Mouse (Mus musculus) hindbrain, embryonic 12.5 days (tissue): ENCODE measurements at regions not wholly inside any gene's neighbourhood (a gene's known extent, or its start where the extent isn't known, plus 50 kb on each side); places are given as distances from the start of the nearest gene placed in this dataset.

ENCODE experiments used
- ATAC-seq: fragments of 200-750 bp; cut with Nextera tagmentation; 2 replicates; pipeline ENCODE4 v1.8.0; 2017; ENCODE audit warnings: moderate TSS enrichment; ENCODE audit not compliant: low FRiP score
- H3K27ac ChIP-seq: fragments of 300-500 bp; sonication (generic); 2 replicates; pipeline ENCODE4 v1.5.1; 2016; ENCODE audit warnings: mild to moderate bottlenecking
- H3K27me3 ChIP-seq: fragments of 300-500 bp; sonication (generic); 2 replicates; pipeline ENCODE4 v1.6.1; 2016; ENCODE audit warnings: mild to moderate bottlenecking
- H3K36me3 ChIP-seq: fragments of 300-500 bp; sonication (generic); 2 replicates; pipeline ENCODE4 v1.6.1; 2016; ENCODE audit warnings: mild to moderate bottlenecking
- H3K4me1 ChIP-seq: fragments of 300-500 bp; sonication (generic); 2 replicates; pipeline ENCODE4 v1.6.1; 2016
- H3K4me2 ChIP-seq: fragments of 300-500 bp; sonication (generic); replicated peaks from 2 replicates; pipeline ENCODE4 v1.6.1; 2016; ENCODE audit warnings: mild to moderate bottlenecking
- H3K4me3 ChIP-seq: fragments of 300-500 bp; sonication (generic); 2 replicates; pipeline ENCODE4 v1.5.1; 2016; ENCODE audit warnings: mild to moderate bottlenecking
- H3K9ac ChIP-seq: fragments of 300-500 bp; sonication (generic); 2 replicates; pipeline ENCODE4 v1.6.1; 2016; ENCODE audit warnings: mild to moderate bottlenecking, moderate library complexity
- H3K9me3 ChIP-seq: fragments of 300-500 bp; sonication (generic); replicated peaks from 2 replicates; pipeline ENCODE4 v1.6.1; 2016; ENCODE audit warnings: mild to moderate bottlenecking
- WGBS: fragments of 180-500 bp; shearing (Covaris S2); methylation state at CpG from one replicate; pipeline ENCODE4 v1.1.7; 2016; 5-methylcytosine and 5-hydroxymethylcytosine counted together

DNA sequence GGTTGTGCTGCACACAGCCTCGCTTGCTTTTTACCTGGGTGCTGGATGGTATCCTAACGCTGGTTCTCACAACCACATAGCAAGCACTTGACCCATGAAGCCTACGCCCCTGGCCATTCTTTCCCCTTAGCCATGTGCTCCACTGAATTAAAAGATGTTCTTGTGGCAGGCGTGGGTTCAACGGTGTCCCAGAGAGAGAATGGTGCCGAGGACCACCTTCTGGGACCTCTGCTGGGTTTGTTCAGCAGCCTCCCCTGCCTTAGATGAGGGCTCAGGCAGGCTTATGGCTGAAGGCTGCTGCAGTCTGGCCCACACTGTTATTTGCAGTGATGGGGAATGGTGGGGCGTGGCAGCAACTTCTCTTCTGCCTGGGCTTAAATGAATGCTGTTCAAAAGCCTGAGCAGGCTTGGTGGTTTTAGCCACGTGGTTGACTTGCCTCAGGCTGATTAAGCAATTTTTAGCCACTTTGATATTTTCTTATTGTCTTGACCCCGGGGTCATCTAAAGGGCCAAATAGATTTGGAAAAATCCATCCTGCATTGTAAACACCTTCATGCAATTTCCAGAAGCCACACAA, 119.5 kb upstream of the Tbca start:
- H3K9ac ChIP-seq, result no peak overlapping the region
- peaks cover 33% of the 10 kb centered on the region for H3K27me3 ChIP-seq
- no peak overlapping the region for H3K27ac ChIP-seq
- WGBS, result 68% methylated on average over 9 of the region's 9 CpGs
- no peak overlapping the region for H3K4me3 ChIP-seq
- H3K4me2 ChIP-seq, result no peak overlapping the region
- H3K4me1 ChIP-seq, result no peaks in the 10 kb centered on the region
- H3K36me3 ChIP-seq, result no peaks in the 10 kb centered on the region
- no peaks in the 10 kb centered on the region for H3K9me3 ChIP-seq
- no peak for ATAC-seq

DNA sequence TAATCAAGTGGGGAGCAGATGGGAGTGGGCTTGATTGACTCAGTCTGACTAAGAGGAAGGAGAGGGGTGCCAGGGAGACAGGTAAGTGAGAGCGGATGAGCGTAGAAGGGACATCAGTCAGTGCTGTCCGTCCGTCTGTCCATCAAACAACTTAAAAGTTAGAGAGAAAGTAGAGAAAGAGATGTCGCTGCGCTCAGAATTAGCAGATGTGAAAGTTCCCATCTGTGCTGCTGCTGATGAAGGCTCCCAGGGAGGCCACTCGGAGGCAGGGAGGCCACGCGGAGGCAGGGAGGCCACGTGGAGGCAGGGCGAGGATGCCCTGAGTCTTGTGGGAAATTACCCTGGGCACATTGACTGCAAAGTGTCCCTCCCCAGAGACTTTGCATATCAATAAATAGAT, 118.4 kb upstream of the Tbca start:
- no peaks in the 10 kb centered on the region for H3K9me3 ChIP-seq
- no peak overlapping the region for H3K4me3 ChIP-seq
- H3K4me1 ChIP-seq, result no peaks in the 10 kb centered on the region
- peaks cover 28% of the 10 kb centered on the region for H3K27me3 ChIP-seq
- ATAC-seq, result no peak
- H3K9ac ChIP-seq, result no peak overlapping the region
- H3K36me3 ChIP-seq, result no peaks in the 10 kb centered on the region
- WGBS, result 84% methylated on average over 11 of the region's 11 CpGs
- no peak overlapping the region for H3K27ac ChIP-seq
- H3K4me2 ChIP-seq, result no peak overlapping the region

DNA sequence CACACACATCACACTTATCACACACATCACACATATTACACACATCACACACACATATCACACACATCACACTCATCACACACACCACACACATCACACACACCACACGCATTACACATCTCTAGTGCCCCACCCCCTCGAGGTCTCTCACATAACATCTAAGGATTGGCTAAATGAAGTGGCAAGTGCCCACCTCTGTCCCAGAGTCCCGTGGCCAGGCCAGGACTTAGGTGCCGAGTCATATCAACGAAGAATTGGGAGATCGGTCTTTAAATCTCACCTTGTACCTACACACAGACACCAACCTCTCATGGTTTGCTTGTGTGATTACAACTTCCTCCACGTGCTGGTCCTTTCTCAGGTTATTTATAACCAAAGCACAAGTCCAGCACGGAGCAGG, 117.7 kb upstream of the Tbca start:
- Histone ChIP-seq H3K27me3 (peaks cover 26% of the 10 kb centered on the region), H3K4me1 (no peaks in the 10 kb centered on the region), H3K27ac (no peak overlapping the region), H3K9ac (no peak overlapping the region), H3K36me3 (no peaks in the 10 kb centered on the region), H3K9me3 (no peaks in the 10 kb centered on the region), H3K4me3 (no peak overlapping the region), H3K4me2 (no peak overlapping the region)
- 85% methylated on average over 8 of the region's 8 CpGs for WGBS
- no peak for ATAC-seq

DNA sequence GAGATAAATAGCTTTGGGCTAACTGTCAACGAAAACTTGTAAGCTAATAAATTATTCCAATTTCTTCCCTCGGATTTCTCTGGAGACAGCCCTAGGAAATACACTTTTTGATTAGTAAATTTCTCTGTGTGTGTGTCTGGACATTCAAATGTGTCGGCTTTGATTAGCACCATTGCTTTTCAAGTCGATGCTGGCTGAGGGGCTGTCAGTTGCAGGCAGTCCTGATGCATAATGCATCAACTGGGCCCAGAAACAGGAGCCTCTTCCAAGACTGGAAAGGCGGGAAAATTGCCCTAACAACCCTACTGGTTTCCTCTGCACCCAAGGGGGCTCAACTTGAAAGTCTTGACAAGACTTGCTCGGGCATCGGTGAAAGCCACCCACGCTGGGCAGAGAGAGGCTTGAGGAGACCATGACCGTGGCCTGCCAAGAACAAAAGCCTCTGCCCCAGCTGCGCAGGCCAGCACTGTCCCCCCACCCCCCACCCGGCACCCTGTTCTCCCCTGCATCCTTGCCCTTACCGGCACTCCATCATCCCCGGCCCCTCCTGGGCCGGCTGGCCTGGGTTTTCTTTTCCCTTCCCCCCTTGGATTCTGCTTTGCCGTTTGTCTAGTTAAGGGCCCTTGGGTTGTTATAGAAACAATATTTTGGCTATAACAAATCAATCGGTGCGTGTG, 108.1 kb upstream of the Tbca start:
- H3K9me3 ChIP-seq, result no peaks in the 10 kb centered on the region
- H3K27me3 ChIP-seq, result peaks cover 33% of the 10 kb centered on the region
- no peak overlapping the region for H3K9ac ChIP-seq
- H3K36me3 ChIP-seq, result no peaks in the 10 kb centered on the region
- ATAC-seq, result peak; percentile 73
- peaks cover 20% of the 10 kb centered on the region for H3K4me1 ChIP-seq
- no peak overlapping the region for H3K4me2 ChIP-seq
- no peak overlapping the region for H3K4me3 ChIP-seq
- WGBS, result 20% methylated on average over 17 of the region's 17 CpGs
- H3K27ac ChIP-seq, result peak overlapping the region; percentile 35

DNA sequence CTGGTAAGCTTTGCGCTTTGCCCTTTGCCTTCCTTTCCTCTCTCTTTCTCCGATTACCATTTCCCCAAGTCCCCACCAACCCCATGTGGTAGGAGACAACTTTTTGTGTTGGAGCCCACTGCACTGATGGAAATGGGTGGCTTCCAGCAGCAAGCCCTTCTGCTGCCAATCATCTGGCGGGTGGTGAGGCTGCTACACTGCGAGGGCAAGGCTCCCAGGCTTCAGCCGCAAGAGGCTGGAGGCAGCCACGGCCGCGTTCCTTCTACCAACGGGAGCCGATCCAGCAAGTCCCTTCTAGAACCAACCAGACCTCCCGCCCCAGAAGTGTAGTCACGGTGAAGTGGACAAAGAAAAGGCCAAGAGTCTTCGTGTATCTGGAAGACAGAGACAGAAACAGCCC, 107.1 kb upstream of the Tbca start:
- no peak for ATAC-seq
- Histone ChIP-seq H3K36me3 (no peaks in the 10 kb centered on the region), H3K4me2 (no peak overlapping the region), H3K4me3 (no peak overlapping the region), H3K4me1 (peaks cover 20% of the 10 kb centered on the region), H3K27me3 (peaks cover 39% of the 10 kb centered on the region), H3K9ac (no peak overlapping the region), H3K9me3 (no peaks in the 10 kb centered on the region), H3K27ac (no peak overlapping the region)
- 87% methylated on average over 13 of the region's 13 CpGs for WGBS

DNA sequence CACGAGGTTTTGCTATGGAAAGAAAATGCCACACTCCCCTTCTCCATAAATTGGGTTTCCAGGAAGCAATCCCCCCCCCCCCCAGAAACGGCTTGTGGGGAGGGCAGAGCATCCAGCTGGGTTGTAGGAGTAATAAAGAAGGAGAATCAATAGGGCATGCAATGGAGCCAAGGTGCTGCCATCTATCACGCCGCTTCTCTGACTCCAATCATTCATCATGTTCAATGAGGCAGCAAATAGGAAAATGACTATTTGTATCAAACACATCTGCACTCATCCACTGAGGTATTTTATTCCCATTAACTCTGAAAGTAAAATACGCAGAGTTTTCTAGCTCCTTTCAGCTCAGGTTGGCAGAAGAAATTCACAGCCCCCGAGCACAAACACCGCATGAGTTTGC, 103.5 kb upstream of the Tbca start:
- WGBS, result 28% methylated on average over 7 of the region's 7 CpGs
- no peak overlapping the region for H3K4me3 ChIP-seq

DNA sequence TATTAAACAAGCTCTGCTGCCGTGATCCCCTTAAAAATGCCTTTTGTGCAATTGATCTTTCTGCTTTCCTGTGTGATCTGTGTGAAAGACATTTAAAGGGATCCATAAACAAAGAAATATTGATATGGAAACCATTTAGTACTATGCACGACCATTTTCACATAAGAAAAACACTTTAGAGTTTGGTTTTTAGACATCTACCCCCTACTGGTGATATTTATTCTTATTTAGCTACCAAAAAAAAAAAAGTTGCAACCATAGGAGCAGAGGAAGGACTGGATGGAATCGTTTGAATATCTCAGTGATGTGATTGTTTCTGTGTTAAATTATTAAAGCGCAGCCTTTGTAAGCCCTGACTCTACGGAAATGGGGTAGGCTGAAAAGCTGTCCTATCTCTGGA, 101.4 kb upstream of the Tbca start:
- ATAC-seq, result no peak
- Histone ChIP-seq H3K9me3 (no peaks in the 10 kb centered on the region), H3K27ac (no peak overlapping the region), H3K27me3 (peaks cover 55% of the 10 kb centered on the region), H3K9ac (no peak overlapping the region), H3K4me1 (no peaks in the 10 kb centered on the region), H3K4me2 (no peak overlapping the region), H3K4me3 (no peak overlapping the region), H3K36me3 (no peaks in the 10 kb centered on the region)
- WGBS, result 74% methylated on average over 5 of the region's 5 CpGs

More for the DNA sequence above, 103.5 kb upstream of the Tbca start:
- no peaks in the 10 kb centered on the region for H3K9me3 ChIP-seq
- peaks cover 12% of the 10 kb centered on the region for H3K4me1 ChIP-seq
- no peak overlapping the region for H3K27ac ChIP-seq
- peak; percentile 62 for ATAC-seq
- H3K27me3 ChIP-seq, result peaks cover 47% of the 10 kb centered on the region
- H3K4me2 ChIP-seq, result no peak overlapping the region
- H3K9ac ChIP-seq, result no peak overlapping the region
- no peaks in the 10 kb centered on the region for H3K36me3 ChIP-seq

DNA sequence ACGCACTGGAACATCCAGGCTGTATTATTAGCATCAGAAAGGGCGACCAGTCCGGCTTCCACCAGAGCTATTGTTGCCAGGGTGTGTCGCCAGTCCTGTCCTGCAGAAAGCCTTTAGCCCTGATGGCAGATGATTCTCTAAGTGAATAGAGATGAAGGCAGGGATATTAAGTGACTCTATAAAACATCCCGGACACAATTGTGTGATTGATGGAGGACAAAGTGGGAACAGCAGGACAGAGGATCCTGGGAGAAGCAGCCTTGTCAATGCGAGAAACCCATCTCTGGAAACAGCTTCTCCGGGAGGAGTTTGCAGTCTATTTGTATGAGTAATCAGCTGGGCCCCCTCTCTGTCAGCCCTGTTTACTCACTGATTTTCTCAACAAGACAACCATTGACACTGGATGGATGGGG, 82.1 kb upstream of the Tbca start:
- ATAC-seq, result peak; percentile 68
- WGBS, result 1% methylated on average over 7 of the region's 7 CpGs
- H3K36me3 ChIP-seq, result no peaks in the 10 kb centered on the region
- H3K4me2 ChIP-seq, result 0 out of 2 replicates have a peak overlapping the region, but pooled peaks have one; percentile 4
- H3K27ac ChIP-seq, result peak overlapping the region; percentile 58; the same call in 1 of the 2 replicates
- H3K4me3 ChIP-seq, result no peak overlapping the region
- peaks cover 36% of the 10 kb centered on the region for H3K4me1 ChIP-seq
- no peaks in the 10 kb centered on the region for H3K9me3 ChIP-seq
- H3K9ac ChIP-seq, result no peak overlapping the region
- H3K27me3 ChIP-seq, result peaks cover 85% of the 10 kb centered on the region

DNA sequence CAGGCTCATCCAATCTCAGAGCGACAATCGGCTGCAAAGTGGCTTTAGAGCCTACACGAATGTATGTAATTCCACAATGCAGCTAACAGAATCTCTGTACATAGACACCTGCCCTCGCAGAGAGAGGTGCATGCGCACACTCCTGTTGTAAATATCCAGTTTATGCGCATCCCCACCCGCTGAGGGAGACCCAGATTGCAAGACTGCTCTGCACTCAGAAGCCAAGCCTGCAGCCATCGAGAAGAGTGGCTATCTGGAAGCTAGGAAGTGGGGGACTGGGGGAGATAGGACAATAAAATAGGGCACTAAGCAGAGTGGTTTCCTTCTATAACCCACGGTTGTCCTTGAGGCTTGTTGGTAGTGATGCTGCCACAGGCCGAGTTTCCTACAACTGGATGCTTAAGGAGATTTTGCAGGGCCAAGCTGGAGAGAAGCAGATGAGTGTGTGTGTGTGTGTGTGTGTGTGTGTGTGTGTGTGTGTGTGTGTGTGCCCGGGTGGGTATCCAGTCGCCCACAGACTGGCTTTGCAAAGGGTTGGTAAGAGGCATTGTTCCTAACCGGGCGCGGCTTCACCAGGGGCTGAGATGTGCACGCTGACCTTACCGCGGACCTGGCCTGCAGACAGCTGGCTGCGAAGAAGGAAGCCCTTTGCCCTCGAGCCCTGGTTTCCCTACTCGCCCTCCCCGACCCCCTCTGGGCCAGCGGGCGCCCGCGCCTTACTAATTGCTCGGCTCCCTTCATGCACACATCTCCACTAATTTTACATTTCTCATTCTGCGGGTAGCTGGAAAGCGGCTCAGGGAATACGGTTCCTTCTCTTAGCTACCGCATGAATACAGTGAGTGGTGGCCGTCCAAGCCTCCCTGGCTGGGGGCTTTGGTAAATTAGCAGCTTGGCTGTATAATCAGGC, 81.1 kb upstream of the Tbca start:
- peaks cover 87% of the 10 kb centered on the region for H3K27me3 ChIP-seq
- no peak for ATAC-seq
- 0 out of 2 replicates have a peak overlapping the region, but pooled peaks have one; percentile 38 for H3K9ac ChIP-seq
- no peaks in the 10 kb centered on the region for H3K9me3 ChIP-seq
- WGBS, result 1% methylated on average over 30 of the region's 32 CpGs
- H3K27ac ChIP-seq, result peak overlapping the region; percentile 58
- peak overlapping the region; percentile 24; the same call in 1 of the 2 replicates for H3K4me2 ChIP-seq
- no peaks in the 10 kb centered on the region for H3K36me3 ChIP-seq
- H3K4me1 ChIP-seq, result peaks cover 33% of the 10 kb centered on the region
- H3K4me3 ChIP-seq, result no peak overlapping the region

DNA sequence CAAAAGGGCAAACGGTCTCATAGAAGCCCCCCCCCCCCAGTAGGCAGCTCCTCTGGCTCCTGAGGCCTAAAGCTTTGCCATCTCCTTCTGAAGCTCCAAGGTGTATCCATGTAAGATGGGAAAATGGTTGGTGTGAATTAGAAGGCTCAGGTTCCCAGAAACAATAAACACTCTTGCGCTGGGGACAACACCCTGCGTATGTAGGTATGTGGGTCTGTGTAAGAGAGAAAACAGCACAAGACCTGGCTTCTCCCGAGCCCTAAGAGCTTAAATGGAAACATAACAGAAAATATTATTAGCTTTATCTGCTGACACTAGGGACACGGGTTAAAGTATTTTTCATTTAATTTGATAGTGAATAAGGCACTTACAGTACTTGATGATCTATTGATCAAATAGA, 79.9 kb upstream of the Tbca start:
- H3K9me3 ChIP-seq, result no peaks in the 10 kb centered on the region
- no peaks in the 10 kb centered on the region for H3K36me3 ChIP-seq
- H3K9ac ChIP-seq, result no peak overlapping the region
- ATAC-seq, result no peak
- no peak overlapping the region for H3K4me2 ChIP-seq
- whole genome bisulfite sequencing, result 27% methylated on average over 5 of the region's 5 CpGs
- peaks cover 27% of the 10 kb centered on the region for H3K4me1 ChIP-seq
- H3K27me3 ChIP-seq, result peaks cover 87% of the 10 kb centered on the region
- H3K4me3 ChIP-seq, result no peak overlapping the region
- no peak overlapping the region for H3K27ac ChIP-seq

DNA sequence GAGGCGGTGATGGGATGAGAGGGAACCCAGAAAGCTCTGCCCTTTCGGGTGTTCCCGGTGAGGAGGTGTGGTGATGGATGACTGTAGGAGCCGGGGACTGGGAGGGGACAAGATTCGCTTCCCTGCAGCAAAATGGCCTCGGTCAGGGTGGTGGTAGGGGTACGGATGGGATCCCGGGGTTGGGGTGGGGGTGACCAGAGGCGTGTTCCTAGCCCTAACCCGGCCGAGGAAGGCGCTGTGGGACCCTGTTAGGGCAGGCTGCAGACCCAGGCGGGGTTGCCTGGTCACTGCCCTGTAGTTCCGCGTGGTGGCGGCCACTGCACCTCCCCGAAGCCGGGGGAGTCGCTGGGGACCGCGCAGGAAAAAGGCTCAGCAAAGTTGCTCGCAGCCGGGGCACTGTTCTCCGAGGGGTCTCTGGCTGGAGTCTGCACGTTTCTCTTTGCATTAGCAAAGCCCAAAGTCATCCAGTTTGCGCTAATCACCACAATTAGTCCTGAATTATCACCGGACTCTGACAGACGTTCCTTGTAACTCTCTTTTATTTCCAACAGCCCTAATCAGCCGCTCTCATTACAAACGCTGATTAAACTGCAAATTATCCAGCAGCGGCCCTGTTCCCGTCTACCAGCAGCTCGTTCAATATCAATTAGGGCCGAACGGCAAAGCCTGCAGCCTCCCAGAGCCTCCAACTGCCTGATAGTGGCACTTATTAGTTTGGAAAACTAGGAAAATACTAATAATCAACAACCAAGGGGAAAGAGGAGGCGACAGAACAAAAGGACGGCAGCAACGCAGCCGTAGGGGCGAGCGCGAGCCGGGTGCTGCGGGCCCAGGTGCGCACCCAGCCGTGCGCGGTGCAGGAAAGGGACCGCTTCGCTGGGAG, 78.8 kb upstream of the Tbca start:
- peaks cover 88% of the 10 kb centered on the region for H3K27me3 ChIP-seq
- under 1% methylated on average over 48 of the region's 50 CpGs for WGBS
- no peak overlapping the region for H3K9ac ChIP-seq
- peak; percentile 72 for ATAC-seq
- H3K36me3 ChIP-seq, result no peaks in the 10 kb centered on the region
- peaks cover 27% of the 10 kb centered on the region for H3K4me1 ChIP-seq
- no peaks in the 10 kb centered on the region for H3K9me3 ChIP-seq
- peak overlapping the region; percentile 43 for H3K4me2 ChIP-seq
- peak overlapping the region; percentile 18 for H3K4me3 ChIP-seq
- peak overlapping the region; percentile 72; the same call in 1 of the 2 replicates for H3K27ac ChIP-seq
